Mouse (Mus musculus) cortical plate, adult 2 months (tissue): ENCODE measurements around the gene Borcs8.

ENCODE experiments used
- CTCF ChIP-seq: fragments of 200-500 bp; IDR thresholded peaks from 2 replicates; pipeline ENCODE4 v1.5.1; 2011; ENCODE audit warnings: mild to moderate bottlenecking, control low read depth, low read length; ENCODE audit not compliant: insufficient read depth; ENCODE audit errors: extremely low read depth
- POLR2A ChIP-seq: fragments of 200-500 bp; IDR thresholded peaks from 2 replicates; pipeline ENCODE4 v1.6.1; 2011; ENCODE audit warnings: mild to moderate bottlenecking, low read length, control low read depth; ENCODE audit not compliant: insufficient read depth; ENCODE audit errors: extremely low read depth

DNA sequence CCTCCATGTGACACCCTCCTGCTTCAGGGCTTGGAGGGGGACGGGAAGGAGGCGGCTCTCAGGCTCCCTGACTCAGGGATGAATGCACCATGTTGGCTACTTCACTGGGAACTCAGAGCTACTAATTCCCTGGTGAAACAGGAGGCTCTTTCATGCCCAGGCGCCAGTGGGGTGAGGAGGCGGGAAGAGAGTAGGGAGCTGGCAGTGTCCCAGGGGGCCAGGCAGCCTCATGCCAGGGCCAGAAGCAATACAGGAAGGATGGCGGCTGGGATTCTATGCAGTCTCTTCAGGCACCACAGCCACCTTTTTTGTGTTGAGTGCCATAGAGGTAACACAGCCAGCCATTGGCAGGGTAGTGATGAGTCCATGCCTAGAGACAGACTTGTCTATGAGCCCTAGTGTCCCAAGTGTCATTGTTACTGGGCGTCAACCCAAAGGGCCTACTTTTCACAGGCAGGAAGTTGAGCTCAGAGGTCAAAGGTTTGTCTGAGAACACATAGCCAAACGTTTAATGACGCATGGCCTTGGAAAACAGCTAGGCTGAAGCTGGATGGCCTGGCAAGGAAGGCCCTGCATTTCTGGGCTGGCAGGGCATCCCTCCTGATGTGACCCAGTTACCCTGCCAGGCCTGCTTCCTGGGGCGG is 9.9 kb upstream of the Borcs8 start:
- TF ChIP-seq POLR2A: no peak
- TF ChIP-seq CTCF: no peak
